ENCODE assay signal across 22 mouse cellular contexts in the genomic region with DNA sequence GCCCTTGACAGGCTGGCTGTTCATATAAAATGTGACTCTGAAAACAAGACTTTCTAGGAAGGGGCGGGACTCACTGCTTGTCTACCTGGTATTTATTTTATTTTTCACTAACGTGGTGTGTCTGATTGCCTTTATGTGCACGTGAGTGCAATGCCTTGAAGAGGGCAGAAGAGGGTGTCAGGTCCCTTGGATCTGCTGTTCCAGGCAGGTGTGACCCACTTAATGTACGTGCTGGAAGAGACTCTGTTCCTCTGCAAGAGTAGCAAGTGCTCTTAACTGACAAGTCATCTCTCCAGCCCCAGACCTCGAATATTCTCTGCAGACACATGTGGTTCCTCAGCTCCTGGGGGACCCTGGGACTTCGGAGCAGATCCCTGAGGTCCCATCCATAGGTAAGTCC. TPM values are rescaled to one million over a fixed set of nuclear protein-coding genes. Genes with fewer than 3 reads are reported as not detected.
"Had no signal": no experiment of that assay in that cellular context is flagged by ENCODE, and none has a peak within 500 bp of the region (broad histone marks: within the 10 kb centered on the region; RNA-seq: fewer than 3 reads in every experiment).

A gene (plus strand): TSS at position 301 of the 400 bp plus-strand sequence.

- H3K9ac ChIP-seq: liver, embryonic 13.5 days; liver, embryonic 15.5 days; liver, postnatal 0 days; lung, embryonic 15.5 days; midbrain, embryonic 13.5 days; midbrain, embryonic 15.5 days; neural tube, embryonic 12.5 days; stomach, embryonic 15.5 days had no signal

- H3K4me2 ChIP-seq: liver, embryonic 13.5 days; liver, embryonic 15.5 days; lung, embryonic 15.5 days; midbrain, embryonic 11.5 days; midbrain, embryonic 13.5 days; midbrain, embryonic 15.5 days; neural tube, embryonic 12.5 days; stomach, embryonic 15.5 days had no signal

- H3K27me3 ChIP-seq: liver, embryonic 13.5 days; liver, embryonic 15.5 days; lung, embryonic 15.5 days; megakaryocyte, embryonic 14.5 days; midbrain, embryonic 13.5 days; midbrain, embryonic 15.5 days; neural tube, embryonic 12.5 days; stomach, embryonic 15.5 days had no signal

- H3K4me1 ChIP-seq: liver, embryonic 13.5 days; liver, embryonic 15.5 days; lung, embryonic 15.5 days; megakaryocyte, embryonic 14.5 days; midbrain, embryonic 13.5 days; midbrain, embryonic 15.5 days; neural tube, embryonic 12.5 days; stomach, embryonic 15.5 days had no signal

- H3K36me3 ChIP-seq: liver, embryonic 13.5 days; liver, embryonic 15.5 days; lung, embryonic 15.5 days; midbrain, embryonic 13.5 days; midbrain, embryonic 15.5 days; neural tube, embryonic 12.5 days; stomach, embryonic 15.5 days had no signal

- ATAC-seq: liver, postnatal 0 days; lung, postnatal 0 days; midbrain, embryonic 13.5 days; midbrain, embryonic 15.5 days had no signal

- H3K27ac ChIP-seq: liver, embryonic 13.5 days; liver, embryonic 15.5 days; lung, embryonic 15.5 days; macrophage; midbrain, embryonic 13.5 days; midbrain, embryonic 15.5 days; neural tube, embryonic 12.5 days; stomach, embryonic 15.5 days; stomach, postnatal 0 days had no signal

- H3K9me3 ChIP-seq: liver, embryonic 13.5 days; liver, embryonic 15.5 days; lung, embryonic 15.5 days; megakaryocyte, embryonic 14.5 days; midbrain, embryonic 13.5 days; midbrain, embryonic 15.5 days; neural tube, embryonic 12.5 days; stomach, embryonic 15.5 days had no signal

- DNase-seq: liver, embryonic 13.5 days; liver, postnatal 0 days; lung, adult 2 months; lung, postnatal 14 days; lung, postnatal 36 days; right cerebral cortex, postnatal 14 days had no signal

- H3K4me3 ChIP-seq: liver, embryonic 13.5 days; liver, embryonic 15.5 days; lung, embryonic 15.5 days; megakaryocyte, embryonic 14.5 days; midbrain, embryonic 13.5 days; midbrain, embryonic 15.5 days; neural tube, embryonic 12.5 days; stomach, embryonic 15.5 days had no signal

RNA-seq across cellular contexts. Expression of the gene that starts here (rescaled TPM):
- polyA plus RNA-seq: liver, embryonic 13.5 days; liver, embryonic 15.5 days; liver, postnatal 0 days; lung, adult 2 months; lung, embryonic 15.5 days; lung, postnatal 0 days; macrophage; midbrain, embryonic 11.5 days; midbrain, embryonic 13.5 days; midbrain, embryonic 15.5 days; midbrain, postnatal 0 days; neural tube, embryonic 12.5 days; neural tube, embryonic 14.5 days; spleen, adult 2 months; stomach, embryonic 15.5 days; stomach, postnatal 0 days; testis, adult 2 months; urinary bladder, adult 2 months had no signal
